ENCODE assay signal across 9 mouse cellular contexts in the genomic region with DNA sequence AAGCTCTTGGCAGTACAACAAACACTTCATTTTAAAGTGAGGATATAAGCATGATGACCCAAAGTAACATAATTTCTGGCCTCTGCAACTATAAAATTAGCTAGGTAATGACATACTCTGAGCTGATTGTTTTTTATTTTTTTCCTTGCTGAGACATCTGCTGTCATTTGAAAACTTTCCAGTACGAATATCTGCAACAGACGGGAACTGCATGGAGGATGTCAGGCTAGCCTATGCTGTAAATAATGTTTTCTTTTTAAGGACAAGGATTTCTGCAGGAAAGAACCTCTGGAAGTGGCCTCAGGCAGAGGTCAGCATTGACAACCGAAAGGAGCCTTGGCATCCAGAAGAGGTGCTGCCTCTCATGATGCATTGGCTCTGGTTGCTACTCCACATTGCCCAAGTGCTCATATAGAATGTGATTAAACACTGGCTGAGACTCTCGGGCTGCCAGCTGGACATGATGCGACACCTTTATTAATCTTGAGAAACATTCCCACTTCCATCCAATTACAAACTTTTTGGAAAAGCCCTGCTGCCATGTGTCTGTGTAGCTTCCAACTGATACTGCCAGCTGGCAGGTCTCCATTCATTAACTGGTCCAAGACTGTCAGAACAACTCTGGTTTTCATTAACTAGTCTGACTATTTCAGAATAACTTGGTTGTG.
DNase-seq lines count a peak whose midpoint lies in the region; ATAC-seq lines count a peak whose summit lies in the region.
"Had no signal": no experiment of that assay in that cellular context is flagged by ENCODE, and none has a peak within 500 bp of the region (broad histone marks: within the 10 kb centered on the region; RNA-seq: fewer than 3 reads in every experiment).

No protein-coding gene starts in this region.

- 75% methylated on average over 5 of the region's 5 CpGs for WGBS in forebrain, embryonic 13.5 days
- WGBS in forebrain, embryonic 10.5 days: 87% methylated on average over 5 of the region's 5 CpGs

- H3K9me3 ChIP-seq in forebrain, embryonic 13.5 days (replicated peaks): no peaks in the 10 kb centered on the region
- no peaks in the 10 kb centered on the region for H3K9me3 ChIP-seq in forebrain, embryonic 10.5 days
- H3K9me3 ChIP-seq: limb, embryonic 13.5 days had no signal

- no peak overlapping the region for H3K27ac ChIP-seq in forebrain, embryonic 13.5 days
- no peak overlapping the region for H3K27ac ChIP-seq in forebrain, embryonic 10.5 days
- H3K27ac ChIP-seq: limb, embryonic 13.5 days had no signal

- intact Hi-C loops in heart, postnatal 14 days (cut with DNase I): no loop called here

- no peak overlapping the region for H3K4me3 ChIP-seq in forebrain, embryonic 13.5 days
- no peak overlapping the region for H3K4me3 ChIP-seq in forebrain, embryonic 10.5 days
- H3K4me3 ChIP-seq: limb, embryonic 13.5 days had no signal

- ATAC-seq in forebrain, embryonic 13.5 days: peak; percentile 90
- ATAC-seq in CD4-positive, CD25-positive, alpha-beta regulatory T cell, adult 4 months: no peak
- ATAC-seq in megakaryocyte, adult 5-6 weeks (ENCODE audit: poor library complexity, severe bottlenecking): no peak

- no peak overlapping the region for H3K4me2 ChIP-seq in forebrain, embryonic 13.5 days
- H3K4me2 ChIP-seq: limb, embryonic 13.5 days had no signal

- H3K9ac ChIP-seq in forebrain, embryonic 13.5 days: no peak overlapping the region
- H3K9ac ChIP-seq: limb, embryonic 13.5 days had no signal

- H3K36me3 ChIP-seq in forebrain, embryonic 13.5 days (ENCODE audit: poor library complexity, severe bottlenecking): no peaks in the 10 kb centered on the region
- H3K36me3 ChIP-seq in forebrain, embryonic 10.5 days (replicated peaks): no peaks in the 10 kb centered on the region
- H3K36me3 ChIP-seq: limb, embryonic 13.5 days had no signal

- H3K4me1 ChIP-seq in forebrain, embryonic 13.5 days: no peaks in the 10 kb centered on the region
- no peaks in the 10 kb centered on the region for H3K4me1 ChIP-seq in forebrain, embryonic 10.5 days
- H3K4me1 ChIP-seq: limb, embryonic 13.5 days had no signal

- no peaks in the 10 kb centered on the region for H3K27me3 ChIP-seq in forebrain, embryonic 13.5 days
- H3K27me3 ChIP-seq in forebrain, embryonic 10.5 days (ENCODE audit: poor library complexity, severe bottlenecking): no peaks in the 10 kb centered on the region
- H3K27me3 ChIP-seq: limb, embryonic 13.5 days had no signal

- no peak for DNase-seq in forebrain, embryonic 10.5 days (ENCODE audit: extremely low spot score, low spot score)
- DNase-seq in ovary, postnatal 36 days (ENCODE audit: low spot score): peak; percentile 1
- DNase-seq in ovary, postnatal 10 days (ENCODE audit: low spot score): no peak
- DNase-seq in heart, postnatal 14 days: peak; percentile 31 to 49
- peak; percentile 32 for DNase-seq in right cerebral cortex, postnatal 25 days

Comparison
In these comparisons a context has a peak if more than half of its experiments do, and no peak if none do; other contexts are left out.
1. DNase-seq: peak in ovary, postnatal 36 days (single experiment), heart, postnatal 14 days (2 of 2) and right cerebral cortex, postnatal 25 days (single experiment); none in forebrain, embryonic 10.5 days (single experiment) and ovary, postnatal 10 days (single experiment).